Mouse (Mus musculus) midbrain, postnatal 0 days (tissue): ENCODE data around the gene Magi2. TPM values are rescaled to one million over a fixed set of nuclear protein-coding genes. Genes with fewer than 3 reads are reported as not detected.

Experiments
- ATAC-seq: fragments of 200-750 bp; cut with Nextera tagmentation; 2 replicates; pipeline ENCODE4 v1.8.0; 2017; ENCODE audit warnings: moderate number of reproducible peaks, mild to moderate bottlenecking, moderate TSS enrichment, moderate library complexity; ENCODE audit not compliant: low FRiP score
- DNase-seq: peaks from one replicate; pipeline ENCODE4 v3.0.0-alpha.2; 2015; ENCODE audit warnings: low spot score
- H3K27ac ChIP-seq: fragments of 300-500 bp; sonication (generic); 2 replicates; pipeline ENCODE4 v1.5.1; 2014; ENCODE audit warnings: low read depth, mild to moderate bottlenecking, low read length, mixed read lengths
- H3K27me3 ChIP-seq: fragments of 300-500 bp; sonication (generic); 2 replicates; pipeline ENCODE4 v1.6.1; 2014; ENCODE audit warnings: low read length, control low read depth, mixed read lengths; ENCODE audit not compliant: insufficient read depth
- H3K36me3 ChIP-seq: fragments of 300-500 bp; sonication (generic); 2 replicates; pipeline ENCODE4 v1.6.1; 2014; ENCODE audit warnings: low read length, control low read depth, mixed read lengths; ENCODE audit not compliant: insufficient read depth
- H3K4me1 ChIP-seq: fragments of 300-500 bp; sonication (generic); 2 replicates; pipeline ENCODE4 v1.6.1; 2014; ENCODE audit warnings: mild to moderate bottlenecking, control low read depth, antibody characterized with exemption, low read length, mixed read lengths; ENCODE audit not compliant: insufficient read depth
- H3K4me2 ChIP-seq: fragments of 300-500 bp; sonication (generic); 2 replicates; pipeline ENCODE4 v1.6.1; 2014; ENCODE audit warnings: low read depth, mild to moderate bottlenecking, low read length, mixed read lengths; ENCODE audit not compliant: poor library complexity, severe bottlenecking
- H3K4me3 ChIP-seq: fragments of 300-500 bp; sonication (generic); 2 replicates; pipeline ENCODE4 v1.5.1; 2014; ENCODE audit warnings: low read depth, mild to moderate bottlenecking, low read length, moderate library complexity
- H3K9ac ChIP-seq: fragments of 300-500 bp; sonication (generic); replicated peaks from 2 replicates; pipeline ENCODE4 v1.6.1; 2014; ENCODE audit warnings: mild to moderate bottlenecking, low read length, moderate library complexity, mixed read lengths; ENCODE audit not compliant: poor library complexity, severe bottlenecking
- H3K9me3 ChIP-seq: fragments of 300-500 bp; sonication (generic); 2 replicates; pipeline ENCODE4 v1.6.1; 2016; ENCODE audit warnings: low read length, control low read depth
- CTCF ChIP-seq: IDR thresholded peaks from 2 replicates; pipeline ENCODE4 v1.5.1; 2016; ENCODE audit warnings: antibody characterized with exemption, mild to moderate bottlenecking
- WGBS: fragments of 180-500 bp; shearing (Covaris S2); extraction: QIAGEN DNeasy Blood & Tissue Kit; methylation state at CpG from one replicate; pipeline ENCODE4 v1.1.7; 2014; 5-methylcytosine and 5-hydroxymethylcytosine counted together
- polyA plus RNA-seq: library from polyadenylated mRNA; unstranded; fragments of >200 nt; fragmentation: Nextera tagmentation; extraction: Ambion mirVana; gene quantifications from 2 replicates; pipeline ENCODE4 v1.2.1, GENCODE M21; 2015
- total RNA-seq: library from RNA; depleted of rRNA; stranded (reverse); fragments of >200 nt; gene quantifications from 2 replicates; pipeline ENCODE4 v1.2.3, GENCODE M21; 2014

Gene Magi2
- total and polyA plus RNA-seq, 2 experiments from 2014 or later = 20.0 to 59.3 TPM

DNA sequence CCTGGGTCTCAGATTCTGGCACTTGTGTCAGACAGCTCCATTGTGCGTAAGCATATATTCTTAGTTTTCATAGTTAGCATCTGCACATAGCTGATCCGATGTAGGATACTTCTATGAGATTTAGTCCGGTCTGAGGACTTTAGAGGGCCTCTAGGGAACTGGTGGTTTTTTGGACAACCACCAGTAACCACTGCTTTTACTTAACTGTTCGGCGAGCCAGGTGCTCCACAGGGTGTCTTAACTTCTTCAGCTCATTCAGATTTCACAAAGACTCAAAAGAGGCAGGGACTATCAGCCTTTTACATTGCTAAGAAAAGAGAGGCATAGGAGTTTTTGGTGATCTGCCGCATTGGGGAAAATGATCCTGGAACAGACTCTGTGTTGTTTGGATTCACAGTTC, 1453.1 kb downstream of the Magi2 start:
- no peak for DNase-seq
- Histone ChIP-seq H3K4me2 (no peak overlapping the region), H3K27me3 (no peaks in the 10 kb centered on the region), H3K9ac (no peak overlapping the region), H3K4me1 (no peaks in the 10 kb centered on the region; the same call in 1 of the 2 replicates), H3K4me3 (no peak overlapping the region), H3K9me3 (no peaks in the 10 kb centered on the region), H3K27ac (no peak overlapping the region), H3K36me3 (no peaks in the 10 kb centered on the region)
- 91% methylated on average over 6 of the region's 6 CpGs for WGBS
- ATAC-seq = no peak
- TF ChIP-seq CTCF = no peak

DNA sequence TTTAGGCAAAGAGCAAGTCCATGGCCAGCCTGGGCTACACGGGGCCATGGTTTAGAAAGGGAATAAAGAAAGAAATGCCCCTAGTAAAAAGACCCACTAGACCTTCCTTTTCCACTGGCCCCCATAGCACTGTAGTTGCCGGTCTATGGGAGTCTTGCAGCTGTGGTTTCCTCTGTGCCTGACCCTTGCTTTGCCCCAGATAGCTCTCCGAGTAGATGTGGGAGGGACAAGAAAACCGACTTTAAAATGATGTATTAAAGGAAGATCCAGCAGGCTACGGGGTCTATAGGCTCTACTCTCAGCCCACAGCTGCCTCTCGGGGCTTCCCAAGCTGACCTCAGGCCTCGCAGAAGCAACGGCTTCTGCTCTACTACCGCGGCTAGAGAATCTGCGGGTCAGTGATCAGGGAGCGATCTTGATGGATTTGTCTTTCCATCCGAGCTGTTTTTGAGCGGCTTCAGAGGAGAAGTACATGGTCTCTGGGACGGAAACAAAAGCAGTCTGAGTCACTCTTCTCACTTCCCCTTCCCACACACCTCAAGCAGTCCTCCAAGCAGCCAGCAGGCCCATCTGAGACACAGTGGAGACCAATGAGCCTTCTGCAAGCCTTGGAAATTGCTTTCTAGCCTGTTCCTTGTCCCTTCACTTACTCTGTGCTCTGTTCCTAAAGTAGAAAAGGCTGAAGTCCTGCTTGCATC, 1454.1 kb downstream of the Magi2 start:
- Histone ChIP-seq H3K4me1 (no peaks in the 10 kb centered on the region; the same call in 1 of the 2 replicates), H3K4me2 (no peak overlapping the region), H3K9ac (no peak overlapping the region), H3K4me3 (no peak overlapping the region), H3K27me3 (no peaks in the 10 kb centered on the region), H3K27ac (no peak overlapping the region), H3K36me3 (no peaks in the 10 kb centered on the region), H3K9me3 (no peaks in the 10 kb centered on the region)
- no peak for TF ChIP-seq CTCF
- WGBS = 89% methylated on average over 15 of the region's 15 CpGs
- no peak for ATAC-seq
- no peak for DNase-seq

GRCm38 (mm10) chr5:20681660-20682059, 1454.8 kb downstream of the Magi2 start:
- H3K36me3 ChIP-seq = no peaks in the 10 kb centered on the region
- no peak overlapping the region for H3K27ac ChIP-seq
- no peak overlapping the region for H3K9ac ChIP-seq
- no peak for DNase-seq
- ATAC-seq = no peak
- no peaks in the 10 kb centered on the region; the same call in 1 of the 2 replicates for H3K4me1 ChIP-seq
- TF ChIP-seq CTCF = no peak
- no peaks in the 10 kb centered on the region for H3K9me3 ChIP-seq
- H3K4me2 ChIP-seq = no peak overlapping the region
- WGBS = 67% methylated on average over 10 of the region's 10 CpGs
- no peaks in the 10 kb centered on the region for H3K27me3 ChIP-seq
- H3K4me3 ChIP-seq = no peak overlapping the region

- ATAC-seq = no peak
- H3K4me2 ChIP-seq = no peak overlapping the region
Measured at GRCm38 (mm10) chr5:20682208-20682607, 1455.4 kb downstream of the Magi2 start.

DNA sequence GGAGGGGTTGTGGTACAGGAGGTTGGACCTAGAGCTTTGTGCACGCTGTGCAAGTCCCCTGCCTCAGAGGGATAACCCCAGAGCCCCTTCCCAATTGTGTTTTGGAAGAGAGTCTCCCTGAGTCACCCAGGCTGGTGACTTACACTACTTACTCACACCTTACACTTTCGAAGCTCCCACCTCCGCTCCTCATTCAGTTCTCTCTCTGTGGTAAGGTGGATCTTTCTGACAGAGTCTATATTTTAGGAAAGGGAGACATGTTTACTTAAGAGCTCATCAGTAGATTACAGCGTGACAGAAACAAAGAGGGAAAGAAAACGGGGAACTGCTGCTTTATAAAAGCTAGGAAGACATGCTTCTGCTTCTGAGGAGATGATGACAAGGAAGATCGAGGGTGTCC, 1457.3 kb downstream of the Magi2 start:
- WGBS = 82% methylated on average over 6 of the region's 6 CpGs
- no peak for DNase-seq
- Histone ChIP-seq H3K27ac (no peak overlapping the region), H3K4me1 (no peaks in the 10 kb centered on the region; the same call in 1 of the 2 replicates), H3K27me3 (no peaks in the 10 kb centered on the region), H3K4me3 (no peak overlapping the region), H3K9me3 (no peaks in the 10 kb centered on the region), H3K9ac (no peak overlapping the region), H3K4me2 (no peak overlapping the region), H3K36me3 (no peaks in the 10 kb centered on the region)
- ATAC-seq = no peak
- TF ChIP-seq CTCF = no peak

More at GRCm38 (mm10) chr5:20682208-20682607, 1455.4 kb downstream of the Magi2 start:
- H3K4me1 ChIP-seq = no peaks in the 10 kb centered on the region; the same call in 1 of the 2 replicates
- no peak overlapping the region for H3K9ac ChIP-seq
- H3K4me3 ChIP-seq = no peak overlapping the region
- no peak overlapping the region for H3K27ac ChIP-seq
- no peak for DNase-seq
- H3K27me3 ChIP-seq = no peaks in the 10 kb centered on the region
- no peak for TF ChIP-seq CTCF
- no peaks in the 10 kb centered on the region for H3K36me3 ChIP-seq
- WGBS = 52% methylated on average over 7 of the region's 7 CpGs
- H3K9me3 ChIP-seq = no peaks in the 10 kb centered on the region

DNA sequence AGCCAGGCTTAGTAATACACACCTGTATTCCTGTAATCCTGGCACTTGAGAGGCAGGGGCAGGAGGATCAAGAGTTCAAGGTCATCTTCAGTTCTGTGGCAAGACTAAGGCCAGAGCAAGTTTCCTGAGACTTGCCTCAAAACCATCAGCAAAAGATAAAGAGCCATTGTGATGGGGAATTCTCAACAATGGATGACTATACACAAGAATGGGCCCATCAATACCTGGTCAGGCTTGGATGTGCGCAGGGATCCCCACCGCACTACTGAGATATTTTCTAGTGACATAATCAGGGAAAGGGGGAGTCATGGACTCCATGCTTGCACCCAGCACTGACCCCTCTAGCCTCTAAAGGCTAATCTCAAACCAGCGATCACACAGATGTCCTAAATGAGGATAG, 1465.4 kb downstream of the Magi2 start:
- TF ChIP-seq CTCF = no peak
- no peaks in the 10 kb centered on the region for H3K27me3 ChIP-seq
- DNase-seq (no peak), ATAC-seq (no peak)
- no peak overlapping the region for H3K4me3 ChIP-seq
- 99% methylated on average over 3 of the region's 3 CpGs for WGBS
- no peaks in the 10 kb centered on the region for H3K4me1 ChIP-seq
- H3K36me3 ChIP-seq = no peaks in the 10 kb centered on the region
- no peaks in the 10 kb centered on the region for H3K9me3 ChIP-seq
- no peak overlapping the region for H3K4me2 ChIP-seq
- H3K9ac ChIP-seq = no peak overlapping the region
- H3K27ac ChIP-seq = no peak overlapping the region
